Mouse (Mus musculus): ENCODE results near the gene Zfp174.
A peak's percentile ranks its signal among the peaks of the same experiment; 100 is the strongest.
"Not testable (repeated sequence)": the region's sequence is repeated elsewhere in the genome, so short reads cannot be mapped to it uniquely, and the experiment has no call there.

Gene Zfp174

GRCm38 (mm10) chr16:3846711-3847518 is at the start of gene Zfp174:
Gene Zfp174 (plus strand): TSS chr16:3847268.
- DNase-seq, result peak; percentile 99

- DNase-seq, result no peak
These were observed 38.9 kb upstream of the Zfp174 start for GRCm38 (mm10) chr16:3808176-3808575.

- DNase-seq, result not testable (repeated sequence)
These were observed 32.4 kb upstream of the Zfp174 start for GRCm38 (mm10) chr16:3814667-3815066.

- no peak for DNase-seq
These were observed 26.9 kb upstream of the Zfp174 start for GRCm38 (mm10) chr16:3820202-3820601.

- no peak for DNase-seq
These were observed 19.0 kb upstream of the Zfp174 start for GRCm38 (mm10) chr16:3828021-3828420.

GRCm38 (mm10) chr16:3829727-3830126 is 17.3 kb upstream of the Zfp174 start:
- DNase-seq, result no peak

GRCm38 (mm10) chr16:3830588-3831109 is 16.4 kb upstream of the Zfp174 start, which contains the start of gene Olfr15:
Gene Olfr15 (plus strand): TSS chr16:3830878.
- no peak for DNase-seq

- no peak for DNase-seq
These were observed 11.6 kb upstream of the Zfp174 start for GRCm38 (mm10) chr16:3835461-3835860.

- no peak for DNase-seq
These were observed 7.7 kb upstream of the Zfp174 start for GRCm38 (mm10) chr16:3839157-3839885.

- DNase-seq, result no peak
These were observed 4.1 kb upstream of the Zfp174 start for GRCm38 (mm10) chr16:3842989-3843388.

- no peak for DNase-seq
These were observed 3.3 kb upstream of the Zfp174 start for GRCm38 (mm10) chr16:3843796-3844195.

- no peak for DNase-seq
These were observed 803 bp downstream of the Zfp174 start for GRCm38 (mm10) chr16:3847871-3848270.

GRCm38 (mm10) chr16:3848416-3848815 is 1.3 kb downstream of the Zfp174 start:
- DNase-seq, result no peak

GRCm38 (mm10) chr16:3851301-3851700 is 4.2 kb downstream of the Zfp174 start:
- peak; percentile 1 for DNase-seq

- DNase-seq, result peak; percentile 1
These were observed 5.5 kb downstream of the Zfp174 start for GRCm38 (mm10) chr16:3852586-3852985.

GRCm38 (mm10) chr16:3854437-3855182 is 7.5 kb downstream of the Zfp174 start:
- DNase-seq, result peak; percentile 1

- DNase-seq, result no peak
These were observed 8.7 kb downstream of the Zfp174 start for GRCm38 (mm10) chr16:3855776-3856175.

GRCm38 (mm10) chr16:3859254-3859653 is 12.2 kb downstream of the Zfp174 start:
- DNase-seq, result no peak

GRCm38 (mm10) chr16:3871815-3872214 is 24.7 kb downstream of the Zfp174 start:
- DNase-seq, result no peak

- peak; percentile 89 for DNase-seq
These were observed 25.4 kb downstream of the Zfp174 start, which contains the start of gene Naa60 for GRCm38 (mm10) chr16:3872216-3873047. Gene Naa60 (plus strand): TSS chr16:3872375.

- no peak for DNase-seq
These were observed 29.3 kb downstream of the Zfp174 start for GRCm38 (mm10) chr16:3876346-3876745.
